Mouse (Mus musculus): ENCODE results near the gene Defa33.
"Not testable (repeated sequence)": the region's sequence is repeated elsewhere in the genome, so short reads cannot be mapped to it uniquely, and the experiment has no call there.

The Defa33 gene

GRCm38 (mm10) chr8:21391511-21391910 is at the start of gene Defa33:
Gene Defa33 (plus strand): TSS chr8:21391811.
- not testable (repeated sequence) for DNase-seq (ENCODE audit: low spot score in 2 of 2)

- not testable (repeated sequence) for DNase-seq (ENCODE audit: low spot score in 2 of 2)
These were observed 13.4 kb upstream of the Defa33 start, which contains the start of gene Defa2 for GRCm38 (mm10) chr8:21378215-21378614. Gene Defa2 (plus strand): TSS chr8:21378515.

- not testable (repeated sequence) for DNase-seq (ENCODE audit: low spot score in 2 of 2)
These were observed 35.5 kb downstream of the Defa33 start, which contains the start of gene Defa36 for GRCm38 (mm10) chr8:21427111-21427510. Gene Defa36 (plus strand): TSS chr8:21427411.
